Mouse (Mus musculus) spleen, adult 2 months (tissue): ENCODE results near the gene Epb41l1.

Source experiments
- CTCF ChIP-seq: fragments of 200-500 bp; IDR thresholded peaks from 2 replicates; pipeline ENCODE4 v1.5.1; 2011; ENCODE audit warnings: mild to moderate bottlenecking, inconsistent platforms; ENCODE audit not compliant: insufficient read depth, insufficient read length, insufficient replicate concordance; ENCODE audit errors: extremely low read depth
- POLR2A ChIP-seq: fragments of 200-500 bp; IDR thresholded peaks from 2 replicates; pipeline ENCODE4 v1.6.1; 2011; ENCODE audit warnings: low read depth, low read length, inconsistent platforms

DNA sequence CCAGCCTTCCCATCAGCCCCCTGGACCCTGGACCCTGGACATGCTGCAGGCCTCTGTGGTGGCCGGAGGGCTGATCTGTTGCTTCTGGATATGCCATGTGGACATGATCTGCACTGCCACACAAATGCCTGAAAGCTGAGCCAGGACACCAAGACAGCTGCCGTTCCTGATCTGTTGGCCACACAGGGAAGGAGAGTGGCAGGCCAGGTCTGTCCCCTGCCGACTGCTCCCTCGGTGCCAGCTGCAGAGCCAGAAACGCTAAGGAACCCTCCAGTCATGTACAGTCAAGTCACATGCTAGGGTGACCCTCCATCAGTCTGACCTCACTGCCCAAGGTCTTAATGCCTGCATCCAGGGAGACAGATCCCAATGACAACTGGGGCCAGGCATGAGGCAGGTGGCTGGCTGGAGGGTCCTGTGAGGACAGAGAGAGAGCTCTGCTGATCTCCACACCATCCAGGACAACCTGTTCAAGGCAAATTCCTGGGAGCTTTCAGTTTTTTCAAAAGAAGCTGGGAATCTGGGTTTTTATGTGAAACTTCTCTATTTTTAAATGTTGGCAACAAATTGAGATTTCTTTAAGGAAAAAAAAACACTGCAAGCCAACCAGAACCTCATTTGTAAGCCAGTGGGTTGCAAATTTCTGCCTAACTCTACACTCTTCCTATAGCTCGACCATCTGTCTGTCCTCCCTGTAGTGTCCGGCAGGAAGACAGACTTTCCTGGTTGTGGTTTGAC is 156.3 kb downstream of the Epb41l1 start:
- no peak for TF ChIP-seq POLR2A
- TF ChIP-seq CTCF, result no peak
